Mouse (Mus musculus): ENCODE data around the gene Mpeg1. TPM values are rescaled to one million over a fixed set of nuclear protein-coding genes. Genes with fewer than 3 reads are reported as not detected.

Mpeg1 gene
- 8.0 and 10.0 TPM in 2 replicates for polyA plus RNA-seq (2012; rRNA removed)

DNA sequence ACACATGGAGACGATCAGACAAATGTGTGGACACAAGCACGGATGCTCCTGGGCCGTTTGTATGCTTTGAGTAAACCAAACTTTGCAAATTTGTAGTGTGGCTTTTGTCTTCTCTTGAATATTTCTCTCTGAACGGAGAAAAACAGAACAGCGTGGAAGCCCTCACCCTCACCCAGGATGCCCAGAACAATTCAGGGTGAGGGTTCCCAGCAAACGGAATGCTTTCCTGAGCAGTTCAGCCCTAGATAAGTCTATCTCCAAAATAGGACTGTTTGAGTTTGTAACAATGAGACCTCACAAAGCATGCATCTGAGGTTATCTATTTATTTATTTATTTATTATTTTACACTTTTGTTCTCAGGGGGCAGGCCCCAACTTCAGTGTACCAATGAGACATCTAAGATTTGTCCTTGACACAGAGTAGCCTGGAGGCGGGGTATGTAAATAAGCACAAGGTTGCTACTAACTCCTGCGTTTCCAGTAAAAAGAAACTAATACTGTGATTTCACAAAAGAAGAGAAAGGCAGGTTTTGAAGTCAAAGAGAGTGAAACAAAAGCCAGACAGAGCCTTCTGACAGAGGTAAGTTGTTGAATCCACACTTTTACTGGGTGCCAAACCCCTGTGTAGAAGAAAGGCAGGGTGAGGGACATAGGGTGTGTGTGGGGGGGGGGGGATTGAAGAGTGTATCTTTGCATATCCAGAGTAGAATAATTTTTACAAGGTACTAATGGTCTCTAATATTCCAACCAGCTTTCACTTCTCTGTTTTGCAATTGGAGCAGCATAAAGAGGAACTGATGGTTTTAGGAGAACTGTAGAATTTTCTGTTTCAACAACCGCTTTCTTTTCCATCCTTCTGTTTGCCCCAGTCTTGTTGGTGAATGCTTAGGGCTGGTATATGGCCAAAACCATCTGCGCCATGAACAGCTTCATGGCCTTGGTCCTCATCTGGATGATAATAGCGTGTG, at the start of gene Mpeg1:
Gene Mpeg1, plus strand, starts transcription at position 498 of the 968 bp plus-strand sequence.
- DNase-seq (ENCODE audit: low read depth) = no peak

DNA sequence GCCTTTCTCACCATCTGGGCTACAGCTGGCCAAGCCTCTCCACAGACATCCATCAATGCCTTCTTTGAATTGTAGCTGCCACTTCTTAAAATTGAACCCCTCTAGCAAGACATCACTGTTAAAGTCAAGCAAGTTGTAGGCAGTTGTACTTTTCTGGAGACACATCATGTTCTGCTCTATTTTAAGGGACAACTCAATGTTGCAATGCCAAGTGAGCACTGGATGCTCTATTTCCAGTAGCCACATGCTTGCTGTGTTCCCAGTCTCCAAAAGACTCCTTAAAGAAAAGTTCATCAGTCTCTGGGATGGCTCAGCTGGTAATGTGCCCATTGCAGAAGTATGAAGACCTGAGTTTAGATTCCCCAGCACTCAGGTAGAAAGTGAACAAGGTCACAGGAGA, 46.8 kb upstream of the Mpeg1 start:
- no peak for DNase-seq (ENCODE audit: low read depth)

GRCm38 (mm10) chr19:12417361-12417760, 43.2 kb upstream of the Mpeg1 start, which contains the start of gene Olfr1441:
Gene Olfr1441, plus strand, starts transcription at chr19:12417433.
- DNase-seq (ENCODE audit: low read depth) = no peak

DNA sequence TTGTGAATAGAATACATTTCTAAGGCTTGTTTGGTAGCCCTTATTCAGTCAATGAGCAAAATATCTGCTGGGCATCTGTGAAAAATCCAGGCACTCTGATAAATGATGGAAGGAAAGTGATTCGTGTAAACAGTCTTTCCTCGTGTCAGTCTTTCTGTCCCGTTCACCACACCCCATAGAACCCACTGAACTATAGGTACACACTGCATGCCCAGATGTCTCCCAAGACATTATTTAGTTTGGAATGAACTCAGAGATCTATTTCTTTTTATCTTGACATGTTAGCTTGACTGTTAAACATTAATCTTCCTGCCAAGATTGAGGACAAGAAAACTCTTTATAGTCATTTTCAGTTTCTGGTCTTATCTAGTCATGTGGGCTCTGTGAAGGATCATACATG, 42.3 kb upstream of the Mpeg1 start:
- DNase-seq (ENCODE audit: low read depth) = no peak

GRCm38 (mm10) chr19:12420555-12420954, 40.0 kb upstream of the Mpeg1 start:
- DNase-seq (ENCODE audit: low read depth) = no peak

- DNase-seq (ENCODE audit: low read depth) = no peak
Observed at GRCm38 (mm10) chr19:12421680-12422079, 38.9 kb upstream of the Mpeg1 start.

- no peak for DNase-seq (ENCODE audit: low read depth)
Observed at GRCm38 (mm10) chr19:12427101-12427500, 33.5 kb upstream of the Mpeg1 start.

DNA sequence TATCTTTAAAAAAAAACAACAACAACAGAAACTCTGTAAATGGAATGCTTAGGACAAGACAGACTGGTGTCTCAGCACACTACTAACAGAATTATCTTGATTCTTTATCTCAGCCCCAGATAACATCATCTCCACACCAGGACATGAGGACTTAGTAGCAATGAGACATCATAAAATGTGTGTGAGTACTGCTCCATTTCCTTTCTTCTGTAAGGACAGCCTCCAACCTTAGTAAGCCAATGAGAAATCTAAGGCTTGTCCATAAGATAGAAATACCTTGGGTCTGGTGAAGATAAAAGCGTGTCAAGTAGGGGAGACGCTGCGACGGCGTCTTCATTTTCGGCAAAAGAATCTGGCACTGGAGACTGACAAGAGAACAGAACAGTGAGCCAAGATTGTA, 33.0 kb upstream of the Mpeg1 start, which contains the start of gene Pfpl:
Gene Pfpl, plus strand, starts transcription at position 301 of the 400 bp plus-strand sequence.
- DNase-seq (ENCODE audit: low read depth) = no peak

- no peak for DNase-seq (ENCODE audit: low read depth)
Observed at GRCm38 (mm10) chr19:12433033-12433432, 27.5 kb upstream of the Mpeg1 start.

GRCm38 (mm10) chr19:12435011-12435416, 25.6 kb upstream of the Mpeg1 start:
- no peak for DNase-seq (ENCODE audit: low read depth)

DNA sequence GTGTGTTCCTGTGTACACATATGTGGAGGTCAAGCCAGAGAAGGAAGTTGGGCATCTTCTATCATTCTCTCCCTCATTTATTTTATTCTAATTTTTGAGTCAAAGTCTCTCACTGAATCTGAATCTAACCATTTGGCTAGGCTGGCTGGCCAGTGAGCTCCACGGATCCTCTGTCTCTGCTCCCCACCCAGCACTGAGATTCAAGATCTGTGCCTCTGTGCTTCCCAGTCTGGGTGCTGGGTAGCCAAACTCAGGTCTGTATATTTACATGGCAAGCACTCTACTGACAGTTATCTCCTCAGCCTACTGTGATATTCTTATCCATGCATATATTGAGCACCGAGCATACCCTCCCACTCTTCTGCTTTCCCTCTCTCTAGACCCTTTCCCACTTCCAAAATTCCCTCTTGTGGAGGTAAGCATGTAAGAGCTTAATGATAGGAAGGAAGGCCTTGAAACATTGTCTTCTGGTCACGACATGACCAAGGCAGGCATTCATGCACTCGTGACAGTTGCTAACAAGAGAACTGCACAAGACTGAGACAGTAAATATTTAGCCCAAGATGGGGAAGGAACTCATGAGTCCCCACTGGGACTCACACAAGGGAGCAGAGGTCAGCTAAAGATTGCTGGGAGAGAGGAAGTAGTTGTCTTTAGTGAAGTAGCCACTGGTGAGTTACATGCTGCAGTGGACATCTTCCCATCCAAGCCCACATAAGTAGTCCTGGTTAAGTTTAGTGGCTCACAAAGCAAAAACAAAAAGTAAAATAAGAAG, 24.6 kb upstream of the Mpeg1 start:
- no peak for DNase-seq (ENCODE audit: low read depth)

- no peak for DNase-seq (ENCODE audit: low read depth)
Observed at GRCm38 (mm10) chr19:12439581-12439980, 21.0 kb upstream of the Mpeg1 start.

DNA sequence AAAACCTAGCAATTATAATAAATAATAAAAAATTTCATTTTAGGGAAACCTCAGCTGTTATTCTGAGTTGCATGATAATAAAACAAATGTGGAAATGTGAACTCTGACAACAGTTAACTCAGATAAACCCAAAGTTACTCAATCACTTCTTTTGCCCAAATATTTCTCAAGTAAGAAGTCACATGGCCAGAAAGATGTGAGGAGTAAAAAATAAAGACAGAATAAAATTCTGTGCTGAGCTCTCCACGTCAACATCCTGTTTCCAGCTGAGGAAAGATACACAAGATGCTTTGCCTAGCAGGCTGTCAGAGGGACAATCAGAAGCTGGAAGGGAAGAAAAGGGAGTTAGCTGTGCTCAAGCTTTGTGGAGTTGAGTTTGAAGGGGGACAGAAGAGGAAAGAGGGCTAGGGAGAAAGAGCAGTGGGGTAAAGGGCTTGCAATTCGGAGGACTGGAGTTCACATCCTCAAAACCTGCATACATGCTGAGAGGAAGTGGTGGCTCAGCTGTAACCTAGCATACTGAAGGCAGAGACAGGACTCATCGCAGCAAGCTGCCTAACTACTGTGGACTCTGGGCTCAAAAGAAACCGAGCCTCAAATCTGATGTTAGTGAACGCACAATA, 20.4 kb upstream of the Mpeg1 start:
- no peak for DNase-seq (ENCODE audit: low read depth)

GRCm38 (mm10) chr19:12442560-12442959, 18.0 kb upstream of the Mpeg1 start:
- no peak for DNase-seq (ENCODE audit: low read depth)

GRCm38 (mm10) chr19:12445014-12445413, 15.6 kb upstream of the Mpeg1 start:
- peak; percentile 60 for DNase-seq (ENCODE audit: low read depth)

DNA sequence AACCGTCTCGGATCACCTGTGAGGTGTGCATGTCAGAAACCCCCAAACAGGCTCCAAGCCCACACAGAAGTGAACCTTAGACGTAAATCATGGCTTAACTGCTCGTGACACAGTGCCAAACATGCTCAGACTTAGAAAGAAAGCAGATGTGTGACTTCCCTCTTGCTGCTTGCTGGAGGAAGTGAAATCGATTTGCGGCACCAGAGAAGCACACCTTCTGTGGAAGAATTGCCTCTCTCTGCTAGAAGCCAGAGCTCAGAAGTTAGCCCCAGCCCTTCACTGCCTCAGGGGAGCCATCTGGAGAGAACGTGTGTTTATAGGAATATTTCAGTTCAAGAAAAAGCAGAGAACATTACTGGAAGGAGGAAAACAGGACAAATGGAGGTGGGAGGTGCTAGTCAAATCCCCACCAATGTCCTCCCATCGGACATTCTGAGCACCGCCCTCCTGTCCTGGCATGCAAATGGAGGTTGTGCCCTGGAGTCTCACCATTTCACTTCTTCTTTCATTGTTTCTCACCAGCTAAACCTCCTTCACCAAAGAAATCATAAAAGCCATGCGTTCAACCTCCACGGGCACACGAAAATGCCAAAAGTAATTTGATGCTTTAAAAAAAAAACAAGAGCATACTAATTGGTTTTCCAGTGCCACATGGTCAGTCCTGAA, 3.0 kb upstream of the Mpeg1 start:
- DNase-seq (ENCODE audit: low read depth) = no peak

DNA sequence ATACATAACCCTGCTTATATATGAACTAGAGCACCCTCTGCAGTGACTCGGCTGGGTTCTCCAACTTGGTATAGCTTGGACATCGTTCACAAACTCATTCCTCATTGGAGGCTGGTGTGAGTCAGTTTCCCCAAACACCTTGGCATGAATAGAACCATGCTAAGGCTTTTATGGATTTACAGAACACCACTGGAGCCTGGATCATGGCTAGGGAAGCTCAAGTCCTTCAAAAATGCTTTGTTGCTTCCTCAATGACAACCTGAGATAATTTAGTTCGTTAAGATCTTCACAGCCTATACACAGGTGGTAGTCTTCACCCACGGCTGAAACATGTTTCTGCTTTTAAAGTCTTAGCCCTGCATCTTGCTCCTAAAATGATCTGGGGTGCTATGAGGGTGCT, 1.1 kb upstream of the Mpeg1 start:
- DNase-seq (ENCODE audit: low read depth) = no peak

DNA sequence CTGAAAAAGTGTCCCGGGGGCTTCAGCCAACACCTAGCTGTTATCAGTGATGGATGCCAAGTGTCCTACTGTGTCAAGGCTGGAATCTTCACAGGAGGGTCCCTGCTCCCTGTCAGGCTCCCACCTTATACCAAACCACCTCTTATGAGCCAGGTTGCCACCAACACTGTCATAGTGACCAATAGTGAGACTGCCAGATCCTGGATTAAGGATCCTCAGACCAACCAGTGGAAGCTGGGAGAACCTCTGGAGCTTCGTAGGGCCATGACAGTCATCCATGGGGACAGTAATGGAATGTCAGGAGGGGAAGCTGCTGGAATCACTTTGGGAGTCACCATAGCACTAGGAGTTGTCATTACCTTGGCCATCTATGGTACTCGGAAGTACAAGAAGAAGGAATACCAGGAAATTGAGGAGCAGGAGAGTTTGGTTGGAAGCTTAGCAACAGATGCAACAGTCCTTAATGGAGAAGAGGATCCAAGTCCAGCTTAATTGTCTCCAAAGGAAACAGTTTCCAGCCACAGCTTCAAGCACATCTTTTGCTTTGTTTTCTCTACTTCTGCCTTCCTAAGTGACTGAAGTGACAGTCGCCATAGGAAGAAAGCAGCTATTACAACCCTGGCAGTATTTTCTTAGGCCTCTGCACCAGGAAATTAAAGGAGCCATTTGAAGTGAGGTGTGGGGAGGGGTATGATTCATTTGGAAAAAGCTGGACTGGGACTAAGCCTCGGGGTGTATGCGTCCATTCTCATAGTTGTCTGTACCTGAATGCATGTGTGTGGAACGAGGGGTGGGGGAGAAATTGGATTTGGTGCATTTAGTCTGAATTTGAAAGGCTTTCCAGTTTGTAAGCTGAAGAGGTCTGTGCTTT, 2.5 kb downstream of the Mpeg1 start:
- DNase-seq (ENCODE audit: low read depth) = no peak

GRCm38 (mm10) chr19:12463722-12464035, 3.1 kb downstream of the Mpeg1 start:
- no peak for DNase-seq (ENCODE audit: low read depth)

GRCm38 (mm10) chr19:12464127-12464526, 3.5 kb downstream of the Mpeg1 start:
- DNase-seq (ENCODE audit: low read depth) = no peak

DNA sequence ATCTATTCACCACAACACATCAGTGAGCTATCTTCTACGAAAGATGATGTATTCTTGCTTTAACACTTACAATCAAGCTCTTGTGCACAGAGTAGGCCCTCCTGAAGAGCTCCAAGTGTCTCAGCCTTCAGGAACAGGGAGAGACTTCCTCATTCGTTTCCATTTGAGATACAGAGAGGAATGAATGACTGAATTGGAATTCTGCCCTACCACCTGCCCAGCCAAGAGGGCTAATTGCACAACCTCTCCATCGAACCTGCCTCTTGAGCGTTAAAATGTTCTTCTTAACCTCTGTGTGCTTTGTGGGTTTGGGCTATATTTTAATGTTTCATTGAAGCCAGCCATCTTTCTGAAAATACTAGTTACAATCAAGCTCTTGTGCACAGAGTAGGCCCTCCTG, 4.1 kb downstream of the Mpeg1 start:
- no peak for DNase-seq (ENCODE audit: low read depth)
